ENCODE assay signal across 8 mouse cellular contexts in the genomic region with DNA sequence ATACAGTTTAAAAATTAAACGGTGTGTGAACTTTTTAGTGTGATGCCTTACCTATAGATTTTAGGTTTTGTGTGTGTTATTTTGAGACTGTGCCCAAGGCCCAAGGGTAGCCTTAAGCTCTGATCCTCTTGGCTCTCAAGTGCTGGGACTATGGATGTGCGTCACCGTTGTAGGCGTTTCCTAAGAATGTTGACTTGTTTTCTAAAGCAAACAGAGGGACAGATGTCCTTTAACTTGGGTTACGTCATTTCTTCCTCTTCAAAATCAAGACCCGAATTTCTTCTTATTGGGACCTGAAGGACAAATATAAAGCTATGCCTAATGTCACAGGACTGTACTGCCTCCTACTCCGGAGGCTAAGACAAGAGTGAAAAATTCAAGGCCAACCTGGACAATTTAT. TPM values are rescaled to one million over a fixed set of nuclear protein-coding genes. Genes with fewer than 3 reads are reported as not detected.
DNase-seq lines count a peak whose midpoint lies in the region; ATAC-seq lines count a peak whose summit lies in the region.

A gene (plus strand): TSS at position 229 of the 400 bp plus-strand sequence.

- no peaks in the 10 kb centered on the region for H3K9me3 ChIP-seq in forebrain, embryonic 14.5 days (replicated peaks; ENCODE audit: control insufficient read depth, low read length)
- H3K9me3 ChIP-seq in hindbrain, embryonic 12.5 days (replicated peaks), result no peaks in the 10 kb centered on the region
- H3K9me3 ChIP-seq in liver, embryonic 13.5 days (replicated peaks), result no peaks in the 10 kb centered on the region

- H3K4me1 ChIP-seq in forebrain, embryonic 14.5 days (ENCODE audit: control insufficient read depth, insufficient read depth, low read length), result peaks cover 18% of the 10 kb centered on the region
- H3K4me1 ChIP-seq in hindbrain, embryonic 12.5 days, result peaks cover 15% of the 10 kb centered on the region
- H3K4me1 ChIP-seq in liver, embryonic 13.5 days (replicated peaks), result peaks cover 50% of the 10 kb centered on the region

- H3K4me2 ChIP-seq in forebrain, embryonic 14.5 days (ENCODE audit: low read length), result peak within 1 kb of the TSS; percentile 55
- peak within 1 kb of the TSS; percentile 75 for H3K4me2 ChIP-seq in hindbrain, embryonic 12.5 days (replicated peaks)
- H3K4me2 ChIP-seq in liver, embryonic 13.5 days, result peak within 1 kb of the TSS; percentile 77

- peak within 1 kb of the TSS; percentile 74; the same call in 1 of the 2 replicates for H3K27ac ChIP-seq in forebrain, embryonic 14.5 days (ENCODE audit: low read depth, low read length)
- peak within 1 kb of the TSS; percentile 91 for H3K27ac ChIP-seq in hindbrain, embryonic 12.5 days
- H3K27ac ChIP-seq in liver, embryonic 13.5 days, result peak within 1 kb of the TSS; percentile 89

- H3K9ac ChIP-seq in forebrain, embryonic 14.5 days (ENCODE audit: low read length), result peak within 1 kb of the TSS; percentile 69
- peak within 1 kb of the TSS; percentile 82 for H3K9ac ChIP-seq in hindbrain, embryonic 12.5 days
- peak within 1 kb of the TSS; percentile 90 for H3K9ac ChIP-seq in liver, embryonic 13.5 days

- ATAC-seq in forebrain, embryonic 14.5 days, result no peak
- ATAC-seq in hindbrain, embryonic 12.5 days (ENCODE audit: low FRiP score), result no peak
- ATAC-seq in liver, embryonic 13.5 days (ENCODE audit: low read depth), result no peak

- DNase-seq in frontal cortex, adult 2 months (ENCODE audit: extremely low spot score in 1 of 2, low spot score in 1 of 2), result no peak
- no peak for DNase-seq in frontal cortex, postnatal 10 days (ENCODE audit: low spot score in 2 of 2)
- peak; percentile 56 for DNase-seq in R1 (ENCODE audit: low read depth, low spot score)
- no peak for DNase-seq in forebrain, embryonic 14.5 days (ENCODE audit: low spot score)
- no peak for DNase-seq in liver, embryonic 13.5 days
- DNase-seq in yolk sac, embryonic 10.5 days (ENCODE audit: low spot score), result peak; percentile 28
- no peak for DNase-seq in thymus, postnatal 25 days

- peaks cover 15% of the 10 kb centered on the region for H3K36me3 ChIP-seq in forebrain, embryonic 14.5 days (ENCODE audit: control insufficient read depth, insufficient read depth, low read length)
- peaks cover 9% of the 10 kb centered on the region for H3K36me3 ChIP-seq in hindbrain, embryonic 12.5 days
- H3K36me3 ChIP-seq in liver, embryonic 13.5 days, result peaks cover 27% of the 10 kb centered on the region

- H3K4me3 ChIP-seq in forebrain, embryonic 14.5 days (ENCODE audit: low read depth, low read length), result peak within 1 kb of the TSS; percentile 60
- peak within 1 kb of the TSS; percentile 82 for H3K4me3 ChIP-seq in hindbrain, embryonic 12.5 days
- H3K4me3 ChIP-seq in liver, embryonic 13.5 days (replicated peaks), result peak within 1 kb of the TSS; percentile 77

- WGBS in forebrain, embryonic 14.5 days, result 95% methylated on average over 7 of the region's 7 CpGs
- WGBS in hindbrain, embryonic 12.5 days, result 95% methylated on average over 7 of the region's 7 CpGs
- WGBS in liver, embryonic 13.5 days (ENCODE audit: insufficient replicate concordance), result 88% methylated on average over 7 of the region's 7 CpGs

- H3K27me3 ChIP-seq in forebrain, embryonic 14.5 days (replicated peaks; ENCODE audit: control insufficient read depth, insufficient read depth, low read length), result no peaks in the 10 kb centered on the region
- H3K27me3 ChIP-seq in hindbrain, embryonic 12.5 days, result peaks cover 10% of the 10 kb centered on the region; the same call in 1 of the 2 replicates
- H3K27me3 ChIP-seq in liver, embryonic 13.5 days, result no peaks in the 10 kb centered on the region

RNA-seq across cellular contexts. Expression of the gene that starts here (rescaled TPM):
- 65.7 and 70.7 TPM in 2 replicates for polyA plus RNA-seq in frontal cortex, adult 2 months (2012; rRNA removed)
- polyA plus RNA-seq in forebrain, embryonic 14.5 days (2014; fragmentation: Nextera tagmentation; extraction: Ambion mirVana), result 61.8 and 64.7 TPM in 2 replicates
- polyA plus RNA-seq in hindbrain, embryonic 12.5 days (2016; fragmentation: Nextera tagmentation; extraction: Ambion mirVana), result 78.5 and 83.5 TPM in 2 replicates
- polyA plus RNA-seq in liver, embryonic 13.5 days (2015; fragmentation: Nextera tagmentation; extraction: Ambion mirVana), result 55.5 and 66.2 TPM in 2 replicates

Comparison
In these comparisons a context has a peak if more than half of its experiments do, and no peak if none do; other contexts are left out.
1. DNase-seq: peak in R1 (single experiment) and yolk sac, embryonic 10.5 days (single experiment); none in frontal cortex, adult 2 months (0 of 2), frontal cortex, postnatal 10 days (0 of 2), forebrain, embryonic 14.5 days (single experiment), liver, embryonic 13.5 days (single experiment) and thymus, postnatal 25 days (single experiment).
2. Peak in every context shown above with its lines, with median percentiles within 50 percentile points of each other: H3K27ac ChIP-seq, H3K4me2 ChIP-seq, H3K4me3 ChIP-seq and H3K9ac ChIP-seq.